Mouse (Mus musculus) CH12.LX (cell line): Measurements from ENCODE around the gene Lrch1. TPM values are rescaled to one million over a fixed set of nuclear protein-coding genes. Genes with fewer than 3 reads are reported as not detected.

ENCODE experiments used
- DNase-seq: peaks from one replicate; pipeline ENCODE4 v3.0.0-alpha.2; 2013; ENCODE audit errors: extremely low read depth
- H3K27ac ChIP-seq: 2 replicates; pipeline ENCODE4 v1.5.1; 2012; ENCODE audit warnings: low read depth, mild to moderate bottlenecking, control low read depth, moderate library complexity; ENCODE audit not compliant: insufficient read depth
- H3K27me3 ChIP-seq: replicated peaks from 2 replicates; pipeline ENCODE3; 2012; ENCODE audit warnings: inconsistent platforms
- H3K36me3 ChIP-seq, 2 experiments: replicated peaks in 1 of 2; 2 replicates each; pipeline versions ENCODE3 to v1.6.1; 2012; ENCODE audit warnings: inconsistent platforms in 1 of 2, low read length in 1 of 2, mild to moderate bottlenecking in 1 of 2, mixed read lengths in 1 of 2, moderate library complexity in 1 of 2; ENCODE audit not compliant: control insufficient read depth in 1 of 2, insufficient read depth in 1 of 2
- H3K4me1 ChIP-seq, 2 experiments: 2 replicates each; pipeline ENCODE4 v1.6.1; 2012; ENCODE audit warnings: inconsistent platforms in 1 of 2, moderate library complexity in 1 of 2; ENCODE audit not compliant: insufficient read depth in 2 of 2, control insufficient read depth in 1 of 2
- H3K4me2 ChIP-seq: 2 replicates; pipeline ENCODE4 v1.6.1; 2012; ENCODE audit warnings: low read depth, mild to moderate bottlenecking, control low read depth; ENCODE audit not compliant: poor library complexity, insufficient read depth, severe bottlenecking
- H3K4me3 ChIP-seq, 3 experiments: fragments of 150-350 bp in 1 of 3; sonication (generic) in 1 of 3; replicated peaks in 1 of 3; 2 replicates each; pipeline versions ENCODE3 to v1.5.1; 2011 to 2012; ENCODE audit warnings: low read depth in 2 of 3, low read length in 2 of 3, mild to moderate bottlenecking in 2 of 3, moderate library complexity in 2 of 3, control low read depth in 1 of 3, improper control_type of control experiment in 1 of 3, inconsistent platforms in 1 of 3, mixed read lengths in 1 of 3; ENCODE audit not compliant: poor library complexity in 1 of 3
- H3K79me2 ChIP-seq: replicated peaks from 2 replicates; pipeline ENCODE4 v1.6.1; 2012; ENCODE audit warnings: mild to moderate bottlenecking, moderate library complexity; ENCODE audit not compliant: control insufficient read depth, poor library complexity, insufficient read depth, severe bottlenecking; ENCODE audit errors: extremely low read depth
- H3K9ac ChIP-seq: 2 replicates; pipeline ENCODE4 v1.6.1; 2012; ENCODE audit warnings: low read depth, mild to moderate bottlenecking, control low read depth, moderate library complexity; ENCODE audit not compliant: insufficient read depth
- H3K9me3 ChIP-seq: replicated peaks from 2 replicates; pipeline ENCODE3; 2012; ENCODE audit warnings: low read length, inconsistent platforms, mixed read lengths
- BHLHE40 ChIP-seq: IDR thresholded peaks from 2 replicates; pipeline ENCODE4 v1.6.1; 2011; ENCODE audit warnings: mild to moderate bottlenecking, low read depth, low read length, improper control_type of control experiment
- CHD1 ChIP-seq: IDR thresholded peaks from 2 replicates; pipeline ENCODE4 v1.6.1; 2012; ENCODE audit warnings: low read depth, low read length, improper control_type of control experiment, inconsistent platforms
- CTCF ChIP-seq, 2 experiments: IDR thresholded peaks in 1 of 2; conservative IDR thresholded peaks in 1 of 2; 2 replicates each; pipeline ENCODE4 v1.5.1; 2011 to 2012; ENCODE audit warnings: low read depth in 2 of 2, low read length in 2 of 2, improper control_type of control experiment in 1 of 2, inconsistent platforms in 1 of 2, mild to moderate bottlenecking in 1 of 2, moderate library complexity in 1 of 2
- EP300 ChIP-seq: IDR thresholded peaks from 2 replicates; pipeline ENCODE4 v1.6.1; 2011; ENCODE audit warnings: low read length, improper control_type of control experiment
- GABPA ChIP-seq: IDR thresholded peaks from 2 replicates; pipeline ENCODE4 v1.6.1; 2012; ENCODE audit warnings: low read depth, low read length, improper control_type of control experiment, inconsistent platforms; ENCODE audit not compliant: insufficient replicate concordance
- IRF4 ChIP-seq: IDR thresholded peaks from 2 replicates; pipeline ENCODE4 v1.6.1; 2014; ENCODE audit warnings: low read depth, mild to moderate bottlenecking, inconsistent platforms, low read length, improper control_type of control experiment
- JUND ChIP-seq: conservative IDR thresholded peaks from 2 replicates; pipeline ENCODE4 v1.6.1; 2011; ENCODE audit warnings: low read depth, low read length, improper control_type of control experiment
- MAX ChIP-seq: IDR thresholded peaks from 2 replicates; pipeline ENCODE4 v1.6.1; 2011; ENCODE audit warnings: low read length, improper control_type of control experiment
- PAX5 ChIP-seq: IDR thresholded peaks from 2 replicates; pipeline ENCODE4 v1.6.1; 2012; ENCODE audit warnings: low read length, inconsistent platforms, mixed read lengths
- POLR2A ChIP-seq: IDR thresholded peaks from 2 replicates; pipeline ENCODE4 v1.6.1; 2011; ENCODE audit warnings: low read depth, mild to moderate bottlenecking, improper control_type of control experiment, low read length
- RCOR1 ChIP-seq: conservative IDR thresholded peaks from 2 replicates; pipeline ENCODE4 v1.6.1; 2012; ENCODE audit warnings: low read depth, mild to moderate bottlenecking, inconsistent platforms, low read length, improper control_type of control experiment
- SIN3A ChIP-seq: IDR thresholded peaks from 2 replicates; pipeline ENCODE4 v1.6.1; 2012; ENCODE audit warnings: low read length, improper control_type of control experiment, inconsistent platforms
- SMC3 ChIP-seq: IDR thresholded peaks from 2 replicates; pipeline ENCODE4 v1.6.1; 2011; ENCODE audit warnings: low read depth, low read length, improper control_type of control experiment
- ZKSCAN1 ChIP-seq: IDR thresholded peaks from 2 replicates; pipeline ENCODE4 v1.6.1; 2012; ENCODE audit warnings: low read depth, inconsistent platforms, low read length, improper control_type of control experiment, borderline replicate concordance
- ZMIZ1 ChIP-seq: IDR thresholded peaks from 2 replicates; pipeline ENCODE4 v1.6.1; 2012; ENCODE audit warnings: low read depth, mild to moderate bottlenecking, inconsistent platforms, low read length, improper control_type of control experiment
- ZNF384 ChIP-seq: IDR thresholded peaks from 2 replicates; pipeline ENCODE4 v1.6.1; 2012; ENCODE audit warnings: low read depth, low read length, improper control_type of control experiment, inconsistent platforms
- dilution Hi-C: fragments of 300-500 bp; cut with MboI; formaldehyde crosslinking; loops from 2 replicates; pipeline ENCODE4 v1.14.3; 2020; ENCODE audit warnings: low sequenced_read_pairs; ENCODE audit not compliant: extremely low pct_unique_long_range_greater_than_20kb, extremely low pct_ligation_motif_present
- in situ Hi-C: fragments of 300-500 bp; cut with MboI; formaldehyde crosslinking; loops from 3 replicates; pipeline ENCODE4 v1.14.3; 2019; ENCODE audit warnings: low sequenced_read_pairs, low pct_ligation_motif_present, low pct_unique_long_range_greater_than_20kb, mixed read lengths
- polyA plus RNA-seq: library from polyadenylated mRNA; unstranded; fragments of >175 nt; gene quantifications from 2 replicates; pipeline ENCODE4 v1.2.1, GENCODE M21; 2012; ENCODE audit warnings: low read depth; ENCODE audit not compliant: insufficient read length
- total RNA-seq, 2 experiments: library from RNA; depleted of rRNA; stranded (reverse); fragments of 300-350 nt in 1 of 2; fragments of >200 nt in 1 of 2; gene quantifications; 2 replicates each; pipeline ENCODE4 v1.2.3; 2012 to 2014

The Lrch1 gene
- total and polyA plus RNA-seq, 3 experiments: 10.3 to 23.3 (median 12.8) TPM

DNA sequence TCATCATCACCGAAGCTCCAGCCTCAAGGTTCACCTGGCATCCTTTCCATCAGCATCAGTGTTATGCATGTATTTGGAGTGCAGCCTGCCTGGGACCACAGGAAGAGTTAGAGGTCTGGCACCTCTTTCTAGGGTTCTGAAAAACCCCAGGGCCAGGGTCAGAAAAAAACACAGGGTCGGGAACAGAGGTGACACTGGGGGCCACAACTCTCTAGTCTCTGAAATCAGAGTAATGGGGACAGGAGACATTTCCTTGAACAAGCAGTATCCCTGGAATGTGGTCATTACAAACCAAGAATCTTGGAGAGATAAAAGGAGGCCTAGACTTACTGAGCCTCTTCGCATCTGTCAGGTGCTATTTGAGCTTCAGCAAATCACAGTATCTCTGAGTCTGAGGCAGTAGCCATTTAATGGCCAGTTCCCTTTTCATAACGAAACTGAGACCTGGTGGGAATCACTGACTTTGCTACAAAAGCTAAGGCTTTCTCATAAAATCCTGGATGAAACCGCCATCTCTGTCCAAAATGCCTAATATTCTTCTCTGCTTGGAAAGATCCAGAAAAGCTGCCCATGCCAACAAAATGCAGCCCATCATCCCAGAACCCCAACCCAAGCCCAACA lies 30.1 kb downstream of the Lrch1 start:
- peaks cover 32 to 87% of the 10 kb centered on the region in 2 experiments for H3K4me1 ChIP-seq
- peak overlapping the region; percentile 86 for H3K4me2 ChIP-seq
- no peak for DNase-seq
- H3K9ac ChIP-seq: no peak overlapping the region
- H3K27ac ChIP-seq: no peak overlapping the region
- H3K27me3 ChIP-seq: no peaks in the 10 kb centered on the region
- dilution Hi-C loops (no loop called here), in situ Hi-C loops (no loop called here)
- peaks cover 0 to 12% of the 10 kb centered on the region in 2 experiments for H3K36me3 ChIP-seq
- H3K79me2 ChIP-seq: peaks cover 13% of the 10 kb centered on the region
- peak overlapping the region in 1 of 3 experiments; percentile 26 for H3K4me3 ChIP-seq
- H3K9me3 ChIP-seq: no peaks in the 10 kb centered on the region
- TF ChIP-seq RCOR1 (no peak), IRF4 (peak; percentile 31), CHD1 (no peak), EP300 (peak; percentile 54; the same call in 1 of the 2 replicates)

DNA sequence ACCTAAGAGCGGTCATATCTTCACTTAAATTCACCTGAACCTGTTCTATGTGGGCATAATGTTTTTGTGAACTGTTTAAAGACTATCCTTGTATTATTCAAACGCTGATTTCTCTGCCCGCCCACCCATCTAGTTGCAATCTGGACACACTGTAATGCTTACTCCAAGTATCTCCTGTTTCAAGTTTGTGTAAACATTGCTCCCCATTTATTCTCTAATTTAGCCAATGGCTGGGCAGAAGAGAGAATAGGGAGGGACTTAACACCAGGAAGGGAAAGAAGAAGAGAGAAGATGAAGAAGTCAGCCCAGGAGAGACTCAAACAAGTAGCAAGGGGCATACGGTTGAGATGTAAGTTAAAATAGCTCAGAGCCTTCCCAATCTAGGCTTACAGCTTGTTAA lies 31.0 kb downstream of the Lrch1 start:
- peaks cover 32 to 92% of the 10 kb centered on the region in 2 experiments for H3K4me1 ChIP-seq
- no peak for DNase-seq
- H3K9ac ChIP-seq: no peak overlapping the region
- H3K36me3 ChIP-seq: peaks cover 0 to 14% of the 10 kb centered on the region in 2 experiments
- in situ Hi-C loops (no loop called here), dilution Hi-C loops (no loop called here)
- H3K27ac ChIP-seq: no peak overlapping the region
- H3K4me2 ChIP-seq: no peak overlapping the region
- H3K79me2 ChIP-seq: peaks cover 13% of the 10 kb centered on the region
- no peaks in the 10 kb centered on the region for H3K9me3 ChIP-seq
- TF ChIP-seq PAX5 (no peak), SMC3 (no peak), ZNF384 (no peak), SIN3A (no peak), ZKSCAN1 (no peak), ZMIZ1 (no peak), GABPA (no peak), JUND (no peak), CHD1 (no peak), POLR2A (no peak), MAX (no peak), BHLHE40 (no peak), CTCF (conservative IDR thresholded peaks at IDR 0.05 in 1 of 2, IDR thresholded peaks at IDR 0.05 in 1 of 2; ENCODE audit: low read depth in 2 of 2, low read length in 2 of 2) (no peak), RCOR1 (no peak)
- H3K27me3 ChIP-seq: no peaks in the 10 kb centered on the region
- no peak overlapping the region for H3K4me3 ChIP-seq
